Mouse (Mus musculus): Measurements from ENCODE around the gene Rgs9. TPM values are rescaled to one million over a fixed set of nuclear protein-coding genes. Genes with fewer than 3 reads are reported as not detected.
"Not testable (repeated sequence)": the region's sequence is repeated elsewhere in the genome, so short reads cannot be mapped to it uniquely, and the experiment has no call there.

Rgs9 gene
- 0.10 and 0.13 TPM in 2 replicates for polyA plus RNA-seq (2016; fragmentation: Nextera tagmentation; extraction: Ambion mirVana)

DNA sequence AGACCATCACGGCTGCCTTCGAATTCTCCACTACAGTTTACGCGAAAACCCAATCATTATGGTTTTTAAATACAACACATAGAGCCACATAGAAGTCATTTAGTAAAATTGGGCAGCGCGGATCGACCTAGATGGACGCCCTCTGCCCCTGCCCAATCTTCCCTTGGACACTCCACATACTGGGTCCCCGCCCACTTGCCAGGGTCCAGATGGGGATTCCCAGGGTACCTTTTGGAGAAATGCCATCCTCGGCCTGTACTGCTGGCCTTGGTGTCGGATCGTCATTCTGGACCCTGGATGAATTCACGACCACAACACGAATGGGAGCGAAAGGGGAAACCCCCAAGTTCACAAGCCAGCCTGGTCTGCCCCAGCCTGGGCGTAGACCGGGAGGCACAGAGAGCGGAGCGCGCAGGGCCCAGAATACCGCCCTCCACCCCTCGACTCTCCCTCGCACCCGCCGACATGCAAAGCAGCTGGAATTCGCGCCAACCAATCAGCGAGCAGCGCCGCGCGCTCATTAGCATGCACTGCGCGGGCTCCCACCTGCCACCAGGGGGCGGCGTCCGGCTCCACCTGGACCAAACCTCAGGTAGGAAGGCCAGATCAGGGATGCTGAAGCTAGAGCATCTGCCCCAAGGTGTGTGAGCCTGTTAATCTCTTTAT is at the start of gene Rgs9:
Gene Rgs9, minus strand, starts transcription at position 420 of the 666 bp plus-strand sequence.
- Histone ChIP-seq H3K4me2 (peak within 1 kb of the TSS; percentile 64), H3K9ac (no peak within 1 kb of the TSS), H3K4me1 (peaks cover 7% of the 10 kb centered on the region), H3K27ac (no peak within 1 kb of the TSS), H3K9me3 (replicated peaks) (no peaks in the 10 kb centered on the region), H3K4me3 (peak within 1 kb of the TSS; percentile 36), H3K36me3 (no peaks in the 10 kb centered on the region), H3K27me3 (replicated peaks) (peaks cover 40% of the 10 kb centered on the region)
- peak; percentile 95 for ATAC-seq
- 8% methylated on average over 37 of the region's 37 CpGs for WGBS (ENCODE audit: insufficient replicate concordance)

- no peak overlapping the region for H3K4me2 ChIP-seq
- no peak overlapping the region for H3K4me3 ChIP-seq
- H3K36me3 ChIP-seq = no peaks in the 10 kb centered on the region
- no peaks in the 10 kb centered on the region for H3K27me3 ChIP-seq (replicated peaks)
- peaks cover 48% of the 10 kb centered on the region for H3K4me1 ChIP-seq
- no peaks in the 10 kb centered on the region for H3K9me3 ChIP-seq (replicated peaks)
- H3K9ac ChIP-seq = no peak overlapping the region
- peak; percentile 71 for ATAC-seq
- WGBS (ENCODE audit: insufficient replicate concordance) = 30% methylated on average over 10 of the region's 10 CpGs
- H3K27ac ChIP-seq = 0 out of 2 replicates have a peak overlapping the region, but pooled peaks have one; percentile 18
Observed at GRCm38 (mm10) chr11:109347242-109347959, 49.5 kb upstream of the Rgs9 start.

DNA sequence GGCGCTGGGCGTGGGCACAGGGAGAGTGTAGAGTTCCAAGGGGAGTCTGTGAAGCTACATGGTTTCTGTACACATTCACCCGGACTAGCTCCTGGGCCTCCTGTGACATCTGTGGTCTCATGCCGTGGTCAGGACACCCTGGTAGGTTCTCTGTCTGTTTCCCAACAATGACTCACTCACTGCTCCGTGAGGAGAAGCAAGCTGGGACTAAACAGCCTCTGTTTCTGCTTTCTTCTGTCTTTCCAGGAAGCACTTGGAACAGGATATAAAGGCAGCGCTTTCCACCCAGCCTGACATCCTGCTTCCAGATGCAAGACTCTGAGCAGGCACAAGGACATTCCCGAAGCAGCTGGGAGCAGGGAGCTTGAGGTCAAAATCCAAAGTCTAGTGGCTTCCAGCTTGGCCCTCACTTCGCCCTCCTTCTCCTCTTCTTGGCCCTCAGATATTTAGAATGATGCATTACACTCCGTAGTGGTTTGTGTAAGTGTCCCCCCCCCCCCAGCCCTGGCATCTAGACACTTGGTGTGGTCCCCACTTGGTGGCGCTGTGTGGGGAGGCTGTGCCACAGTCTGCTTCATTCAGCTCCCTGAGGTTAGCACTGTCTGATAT is 46.2 kb upstream of the Rgs9 start:
- Histone ChIP-seq H3K9ac (no peak overlapping the region), H3K4me1 (peaks cover 34% of the 10 kb centered on the region), H3K27me3 (replicated peaks) (no peaks in the 10 kb centered on the region), H3K4me2 (no peak overlapping the region), H3K36me3 (no peaks in the 10 kb centered on the region), H3K27ac (no peak overlapping the region; the same call in 1 of the 2 replicates), H3K4me3 (no peak overlapping the region), H3K9me3 (replicated peaks) (no peaks in the 10 kb centered on the region)
- WGBS (ENCODE audit: insufficient replicate concordance) = 30% methylated on average over 10 of the region's 10 CpGs
- no peak for ATAC-seq

GRCm38 (mm10) chr11:109343558-109343957 is 45.6 kb upstream of the Rgs9 start:
- H3K9me3 ChIP-seq (replicated peaks) = no peaks in the 10 kb centered on the region
- H3K36me3 ChIP-seq = no peaks in the 10 kb centered on the region
- peaks cover 29% of the 10 kb centered on the region for H3K4me1 ChIP-seq
- no peaks in the 10 kb centered on the region for H3K27me3 ChIP-seq (replicated peaks)
- H3K9ac ChIP-seq = no peak overlapping the region
- H3K27ac ChIP-seq = no peak overlapping the region
- no peak overlapping the region for H3K4me2 ChIP-seq
- no peak for ATAC-seq
- 50% methylated on average over 7 of the region's 7 CpGs for WGBS (ENCODE audit: insufficient replicate concordance)
- no peak overlapping the region for H3K4me3 ChIP-seq

DNA sequence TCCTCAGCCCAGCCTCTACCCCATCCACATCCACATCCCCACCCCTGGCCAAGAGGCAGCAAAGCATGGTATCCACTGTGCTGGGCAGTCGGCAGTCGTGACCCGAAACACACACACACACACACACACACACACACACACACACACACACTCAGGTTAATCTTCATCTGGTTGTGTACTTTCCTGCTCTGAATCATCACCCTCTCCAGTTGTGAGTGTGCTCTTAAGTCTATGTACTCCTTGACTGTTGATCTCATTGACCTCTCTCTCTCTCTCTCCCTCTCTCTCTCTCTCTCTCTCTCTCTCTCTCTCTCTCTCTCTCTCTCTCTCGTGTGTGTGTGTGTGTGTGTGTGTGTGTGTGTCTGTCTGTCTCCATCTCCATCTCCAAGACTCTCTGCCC is 44.7 kb upstream of the Rgs9 start:
- not testable (repeated sequence) for ATAC-seq; H3K27me3 ChIP-seq (replicated peaks); H3K4me3 ChIP-seq; H3K9ac ChIP-seq; H3K4me2 ChIP-seq; H3K9me3 ChIP-seq (replicated peaks); H3K27ac ChIP-seq; H3K36me3 ChIP-seq
- WGBS (ENCODE audit: insufficient replicate concordance) = 58% methylated on average over 3 of the region's 4 CpGs
- H3K4me1 ChIP-seq = peaks cover 20% of the 10 kb centered on the region

GRCm38 (mm10) chr11:109340541-109340940 is 42.6 kb upstream of the Rgs9 start:
- Histone ChIP-seq H3K4me2 (no peak overlapping the region), H3K4me3 (no peak overlapping the region), H3K27ac (no peak overlapping the region), H3K4me1 (0 out of 2 replicates have a peak, but pooled peaks cover 6% of the 10 kb centered on the region), H3K9me3 (replicated peaks) (no peaks in the 10 kb centered on the region), H3K27me3 (replicated peaks) (no peaks in the 10 kb centered on the region), H3K36me3 (no peaks in the 10 kb centered on the region), H3K9ac (no peak overlapping the region)
- ATAC-seq = no peak
- WGBS (ENCODE audit: insufficient replicate concordance) = 59% methylated on average over 5 of the region's 5 CpGs

- Histone ChIP-seq H3K4me1 (0 out of 2 replicates have a peak, but pooled peaks cover 3% of the 10 kb centered on the region), H3K36me3 (no peaks in the 10 kb centered on the region), H3K27ac (no peak overlapping the region), H3K4me2 (no peak overlapping the region), H3K27me3 (replicated peaks) (no peaks in the 10 kb centered on the region), H3K9me3 (replicated peaks) (no peaks in the 10 kb centered on the region), H3K9ac (no peak overlapping the region), H3K4me3 (no peak overlapping the region)
- WGBS (ENCODE audit: insufficient replicate concordance) = 77% methylated on average over 8 of the region's 8 CpGs
- ATAC-seq = no peak
Observed at GRCm38 (mm10) chr11:109339155-109339938, 41.4 kb upstream of the Rgs9 start.

DNA sequence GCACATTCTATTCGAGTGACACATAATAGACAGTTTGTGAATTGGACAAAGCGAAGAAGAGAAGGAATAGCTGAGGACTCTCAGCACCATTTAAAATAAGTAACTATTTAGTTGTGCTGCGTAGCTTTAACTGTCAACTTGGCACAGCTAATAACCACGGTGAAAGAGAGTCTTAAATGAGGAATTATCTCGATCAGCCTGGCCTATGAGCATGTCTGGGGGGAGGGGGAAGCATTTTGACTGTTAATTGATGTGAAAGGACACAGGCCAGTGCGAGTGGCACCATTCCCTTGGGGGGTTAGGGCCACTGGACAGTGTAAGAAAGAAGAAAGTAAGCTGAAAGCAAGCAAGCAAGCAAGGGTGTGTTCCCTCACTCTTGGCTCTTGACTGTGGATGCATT is 38.0 kb upstream of the Rgs9 start:
- H3K9me3 ChIP-seq (replicated peaks) = no peaks in the 10 kb centered on the region
- no peak overlapping the region for H3K4me2 ChIP-seq
- H3K4me3 ChIP-seq = no peak overlapping the region
- H3K4me1 ChIP-seq = peaks cover 12% of the 10 kb centered on the region
- no peak for ATAC-seq
- H3K9ac ChIP-seq = no peak overlapping the region; the same call in 1 of the 2 replicates
- no peaks in the 10 kb centered on the region for H3K36me3 ChIP-seq
- no peak overlapping the region for H3K27ac ChIP-seq
- H3K27me3 ChIP-seq (replicated peaks) = no peaks in the 10 kb centered on the region
- WGBS (ENCODE audit: insufficient replicate concordance) = 53% methylated on average over 6 of the region's 6 CpGs

- WGBS (ENCODE audit: insufficient replicate concordance) = 73% methylated on average over 4 of the region's 4 CpGs
- ATAC-seq = no peak
- Histone ChIP-seq H3K9me3 (replicated peaks) (no peaks in the 10 kb centered on the region), H3K4me3 (no peak overlapping the region), H3K4me2 (no peak overlapping the region), H3K27ac (no peak overlapping the region), H3K4me1 (peaks cover 13% of the 10 kb centered on the region), H3K36me3 (no peaks in the 10 kb centered on the region), H3K27me3 (replicated peaks) (no peaks in the 10 kb centered on the region), H3K9ac (no peak overlapping the region)
Observed at GRCm38 (mm10) chr11:109334773-109335172, 36.8 kb upstream of the Rgs9 start.

- H3K4me1 ChIP-seq = peaks cover 13% of the 10 kb centered on the region
- no peaks in the 10 kb centered on the region for H3K36me3 ChIP-seq
- WGBS (ENCODE audit: insufficient replicate concordance) = 72% methylated on average over 6 of the region's 6 CpGs
- no peak for ATAC-seq
- no peaks in the 10 kb centered on the region for H3K9me3 ChIP-seq (replicated peaks)
- H3K9ac ChIP-seq = no peak overlapping the region
- H3K27ac ChIP-seq = no peak overlapping the region
- H3K4me2 ChIP-seq = no peak overlapping the region
- H3K27me3 ChIP-seq (replicated peaks) = no peaks in the 10 kb centered on the region; the same call in 1 of the 2 replicates
- H3K4me3 ChIP-seq = no peak overlapping the region
Observed at GRCm38 (mm10) chr11:109332722-109333121, 34.8 kb upstream of the Rgs9 start.

- Histone ChIP-seq H3K9me3 (replicated peaks) (no peaks in the 10 kb centered on the region), H3K4me3 (peak overlapping the region; percentile 49), H3K9ac (peak overlapping the region; percentile 49), H3K4me1 (peaks cover 13% of the 10 kb centered on the region), H3K4me2 (peak overlapping the region; percentile 64), H3K36me3 (no peaks in the 10 kb centered on the region), H3K27ac (no peak overlapping the region), H3K27me3 (replicated peaks) (no peaks in the 10 kb centered on the region; the same call in 1 of the 2 replicates)
- peak; percentile 91 for ATAC-seq
- WGBS (ENCODE audit: insufficient replicate concordance) = 6% methylated on average over 6 of the region's 6 CpGs
Observed at GRCm38 (mm10) chr11:109331424-109331824, 33.5 kb upstream of the Rgs9 start.

All from liver, embryonic 12.5 days (tissue).